Mouse (Mus musculus) granulocyte monocyte progenitor cell, adult 5-6 weeks (primary cell): ENCODE data around the gene Rin3. TPM values are rescaled to one million over a fixed set of nuclear protein-coding genes. Genes with fewer than 3 reads are reported as not detected.

Source experiments
- ATAC-seq: replicated peaks from 2 replicates; pipeline ENCODE4 v1.8.0; 2016; ENCODE audit warnings: mild to moderate bottlenecking, moderate TSS enrichment, inconsistent platforms; ENCODE audit not compliant: poor library complexity, severe bottlenecking
- total RNA-seq, 2 experiments: library from RNA; stranded (forward) in 1 of 2; stranded (reverse) in 1 of 2; fragments of 200-712, 200-1000 nt in 1 of 2; fragments of >200 nt in 1 of 2; fragmentation: Nextera tagmentation in 1 of 2; gene quantifications; 2 replicates each; pipeline ENCODE4 v1.2.3; 2014 to 2017

Rin3 gene
- total RNA-seq, 2 experiments from 2014 or later = 64.3 to 263 TPM

DNA sequence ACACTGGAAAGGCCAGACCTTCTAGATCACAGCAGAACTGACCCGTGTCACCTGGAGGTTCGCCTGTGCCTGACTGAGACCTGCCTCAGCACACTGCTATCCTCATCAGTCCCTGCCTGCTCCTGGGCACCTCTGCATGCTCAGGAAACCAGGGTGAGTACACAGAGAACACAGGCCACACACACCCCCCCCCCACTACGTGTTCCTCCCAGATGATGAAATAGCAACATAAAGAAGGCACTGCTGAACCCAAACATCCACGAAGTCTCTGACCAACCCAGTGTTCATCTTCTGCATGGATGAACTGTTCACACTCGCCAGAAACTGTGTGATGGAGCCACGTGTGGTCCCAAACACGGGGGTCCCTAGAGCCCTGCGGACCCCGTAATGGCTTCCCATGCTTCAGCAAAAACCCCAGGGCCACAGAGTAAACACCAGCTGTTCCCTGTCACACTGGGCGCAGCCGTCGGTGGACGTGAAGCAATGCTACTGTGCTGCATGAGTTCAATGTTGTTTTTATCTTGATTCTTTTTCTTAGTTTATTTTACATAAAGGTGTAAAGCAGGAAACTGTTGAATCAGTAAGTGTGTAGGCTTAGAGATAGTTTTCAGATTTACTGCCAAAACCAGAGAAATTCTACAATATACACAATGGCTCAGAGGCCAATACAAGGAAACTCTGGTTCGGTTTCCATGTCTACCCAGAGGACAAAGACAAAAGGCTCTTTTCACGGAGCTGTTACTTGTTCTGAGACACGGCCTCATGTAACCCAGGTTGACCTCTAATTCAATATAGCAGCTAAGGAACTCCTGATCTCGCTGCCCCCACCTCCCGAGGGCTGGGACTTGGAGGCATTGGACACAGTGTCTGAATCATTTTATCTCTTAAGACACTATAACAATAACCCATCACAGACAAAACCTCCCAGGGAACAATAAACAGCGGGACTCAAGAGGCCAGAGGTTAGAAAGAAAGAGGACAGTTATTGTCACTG lies 113.4 kb downstream of the Rin3 start:
- ATAC-seq = no peak

- ATAC-seq = peak; percentile 49
Measured at GRCm38 (mm10) chr12:102398588-102398987, 115.7 kb downstream of the Rin3 start.

DNA sequence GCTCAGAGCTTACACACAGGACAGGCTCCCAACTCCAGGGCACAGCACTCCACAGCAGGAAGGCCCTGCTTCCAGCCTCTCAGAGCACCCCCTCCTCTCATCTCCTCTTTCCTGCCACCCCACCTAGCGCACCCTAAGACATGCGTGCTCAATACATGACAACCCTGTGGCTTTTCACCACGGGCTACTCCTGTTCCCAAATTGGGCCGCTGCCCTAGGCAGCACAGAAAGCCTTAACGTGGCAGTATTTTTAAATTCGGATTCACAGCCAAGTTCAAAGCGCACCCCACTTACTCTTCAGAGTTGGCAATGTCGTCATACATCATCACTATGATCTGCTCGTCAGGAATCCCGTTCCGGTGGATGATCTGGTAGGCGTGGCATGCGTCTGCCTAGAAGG lies 130.3 kb downstream of the Rin3 start:
- no peak for ATAC-seq

GRCm38 (mm10) chr12:102414686-102415085 lies 131.8 kb downstream of the Rin3 start:
- no peak for ATAC-seq

- ATAC-seq = no peak
Measured at GRCm38 (mm10) chr12:102416391-102416837, 133.6 kb downstream of the Rin3 start.

DNA sequence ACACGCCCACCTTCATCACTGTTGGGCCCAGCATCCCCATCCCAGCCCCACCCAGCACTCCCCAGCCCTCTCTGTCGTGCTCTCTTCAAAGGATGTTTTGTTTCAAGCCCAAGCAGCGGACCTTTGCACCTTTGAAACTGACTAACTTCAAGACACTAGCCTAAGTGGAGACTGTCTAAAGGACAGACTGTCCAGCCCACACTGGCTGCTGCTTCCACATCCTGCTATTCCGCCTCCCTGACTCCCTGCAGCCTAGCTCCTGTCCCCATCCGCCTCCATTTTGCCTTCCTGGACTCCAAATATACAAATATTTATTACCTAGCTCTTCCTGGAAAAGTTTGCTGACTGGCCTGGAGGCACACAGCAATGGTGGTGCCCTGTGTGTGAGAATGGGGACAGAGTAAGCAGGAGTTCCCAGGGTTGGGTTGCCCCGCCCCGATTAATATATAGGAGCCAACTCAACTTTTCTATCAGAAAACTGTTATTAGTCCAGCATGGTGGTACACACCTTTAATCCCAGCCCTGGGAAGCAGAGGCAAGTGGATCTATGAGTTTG lies 134.2 kb downstream of the Rin3 start:
- ATAC-seq = no peak

DNA sequence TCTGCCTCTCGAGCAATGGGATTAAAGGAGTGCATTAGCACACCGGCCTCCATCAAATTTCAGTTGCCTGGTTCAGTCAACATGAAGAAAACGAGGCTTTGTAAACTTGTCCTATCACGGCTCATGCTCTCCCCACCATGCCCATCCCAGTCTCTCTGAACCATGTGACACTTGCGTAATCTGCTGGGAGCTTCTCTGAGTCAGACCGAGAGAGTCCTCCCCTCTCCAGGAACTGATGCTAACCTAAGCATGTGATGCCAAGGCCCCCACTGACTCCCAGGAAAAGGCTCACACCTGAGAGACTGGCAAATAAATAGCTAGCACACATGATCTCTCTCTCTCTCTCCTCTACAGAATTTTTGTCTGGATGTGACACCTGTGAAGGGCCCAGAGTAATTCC lies 134.9 kb downstream of the Rin3 start:
- peak; percentile 80 for ATAC-seq

DNA sequence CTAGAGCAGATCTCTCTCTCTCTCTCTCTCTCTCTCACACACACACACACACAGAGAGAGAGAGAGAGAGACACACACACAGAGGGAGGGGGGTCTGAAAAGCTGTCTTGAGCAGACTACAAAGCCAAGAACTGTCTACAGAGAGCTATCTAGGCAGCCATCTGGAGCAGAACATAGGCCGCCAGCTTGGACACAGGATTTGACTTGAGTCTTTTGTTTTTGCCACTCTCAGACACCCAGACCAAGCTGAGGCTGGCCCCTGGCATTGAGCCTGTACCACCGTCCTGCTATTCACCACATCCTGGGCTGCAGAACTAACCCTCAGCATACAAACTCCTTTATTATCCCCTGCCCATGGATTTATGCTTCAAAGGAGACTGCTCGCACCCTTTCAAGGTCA lies 136.7 kb downstream of the Rin3 start:
- no peak for ATAC-seq

- ATAC-seq = no peak
Measured at GRCm38 (mm10) chr12:102420168-102420890, 137.5 kb downstream of the Rin3 start.

DNA sequence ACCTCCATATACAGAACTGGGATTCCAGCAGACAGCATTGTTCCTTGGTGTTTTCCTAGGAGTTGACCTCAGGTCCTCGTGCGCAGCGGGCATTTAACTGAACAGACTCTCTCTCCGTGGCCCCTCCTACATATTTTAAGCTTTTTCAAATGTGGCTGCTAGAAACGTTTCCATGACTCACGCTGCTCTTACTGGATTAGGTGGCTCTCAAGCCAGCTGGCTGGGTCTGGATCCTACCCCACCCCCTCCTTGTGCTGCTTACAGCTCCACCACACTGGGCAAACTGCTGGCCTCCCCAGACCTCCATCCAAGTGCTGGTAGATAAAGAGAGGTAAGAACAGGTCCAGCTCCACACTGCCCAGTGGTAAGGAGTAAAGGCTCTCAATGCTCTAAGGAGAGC lies 139.2 kb downstream of the Rin3 start:
- ATAC-seq = no peak

- no peak for ATAC-seq
Measured at GRCm38 (mm10) chr12:102422623-102423320, 139.9 kb downstream of the Rin3 start.

DNA sequence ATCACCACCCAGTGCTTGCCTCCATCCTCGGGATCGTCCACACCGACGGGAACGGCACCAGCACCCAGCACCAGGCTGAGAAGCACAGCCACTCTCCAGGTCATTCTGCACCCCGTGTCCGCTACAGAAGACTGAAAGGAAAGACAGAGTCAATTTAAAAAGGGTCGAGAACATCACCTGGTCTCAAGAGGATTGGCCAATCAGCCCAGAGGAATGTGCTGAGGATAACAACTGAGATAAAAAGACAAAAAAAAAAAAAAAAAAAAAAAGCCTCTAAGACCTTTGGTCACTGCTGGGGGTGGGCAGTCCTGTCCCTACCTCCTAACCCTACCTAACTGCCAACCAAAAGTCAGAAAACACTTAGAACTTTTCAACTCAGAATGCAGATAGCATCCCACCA lies 140.8 kb downstream of the Rin3 start:
- no peak for ATAC-seq

GRCm38 (mm10) chr12:102424456-102424855 lies 141.6 kb downstream of the Rin3 start:
- no peak for ATAC-seq

DNA sequence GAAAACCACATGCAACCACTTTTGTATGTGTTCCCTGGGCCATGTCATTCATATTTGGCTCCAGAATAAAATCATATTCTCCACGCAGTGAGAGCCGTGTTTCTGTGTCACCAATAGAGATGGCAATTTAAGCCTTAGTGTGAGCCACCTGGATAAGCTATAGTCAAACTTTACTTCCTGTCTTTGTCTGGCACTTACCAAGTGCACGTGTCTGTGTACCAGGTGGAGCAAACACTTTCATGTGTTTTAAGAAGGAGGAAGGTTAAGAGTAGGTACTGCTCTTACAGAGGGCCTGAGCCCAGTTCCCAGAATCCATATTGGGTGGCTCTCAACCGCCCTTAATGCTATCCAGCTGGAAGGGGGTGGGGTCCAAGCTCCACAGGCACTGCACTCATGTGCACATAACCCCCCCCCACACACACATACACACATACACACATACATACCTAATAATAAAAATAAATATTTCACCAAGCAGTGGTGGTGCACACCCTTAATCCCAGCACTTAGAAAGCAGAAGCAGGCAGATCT lies 142.3 kb downstream of the Rin3 start:
- ATAC-seq = no peak

GRCm38 (mm10) chr12:102426285-102426684 lies 143.4 kb downstream of the Rin3 start:
- ATAC-seq = 0 out of 2 replicates have a peak, but pooled peaks have one; percentile 22

- no peak for ATAC-seq
Measured at GRCm38 (mm10) chr12:102429656-102430055, 146.8 kb downstream of the Rin3 start.

DNA sequence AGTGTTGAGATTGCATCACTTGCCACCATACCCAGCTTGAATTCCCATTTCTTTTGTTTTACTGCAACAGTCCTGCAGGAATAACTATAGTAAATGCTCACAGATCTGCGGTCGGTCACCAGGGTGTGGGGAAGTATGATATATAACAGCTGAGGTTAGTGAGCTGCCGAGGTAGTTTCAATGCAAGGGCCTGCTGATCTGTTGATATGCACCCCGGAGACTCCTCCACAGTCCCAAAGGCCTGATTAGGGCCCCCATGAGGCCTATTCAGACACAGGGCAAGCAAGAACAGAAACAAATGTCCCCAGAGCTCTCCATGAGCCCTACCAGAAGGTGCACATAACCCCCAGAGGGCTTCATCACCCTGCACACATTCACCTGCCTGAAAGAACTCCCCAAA lies 147.4 kb downstream of the Rin3 start:
- ATAC-seq = no peak

DNA sequence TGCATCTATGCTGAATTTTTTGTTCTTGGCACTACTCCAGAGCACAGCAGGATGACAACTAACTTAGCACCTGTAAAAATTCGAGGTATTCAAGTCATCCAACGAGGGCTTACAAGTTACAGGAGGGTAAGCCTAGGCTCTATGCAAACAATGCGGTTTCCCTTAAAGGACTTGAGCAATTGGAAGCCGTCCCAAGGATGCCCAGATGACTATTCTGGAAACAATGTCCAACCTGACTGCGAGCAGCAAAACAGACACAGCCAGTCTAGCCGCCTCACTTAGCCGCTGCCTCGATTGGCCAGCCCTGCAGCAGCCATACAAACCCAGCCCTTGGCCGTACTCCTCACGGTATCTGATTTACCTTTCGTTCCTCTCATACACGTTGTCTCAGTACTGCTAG lies 149.4 kb downstream of the Rin3 start:
- ATAC-seq = no peak

DNA sequence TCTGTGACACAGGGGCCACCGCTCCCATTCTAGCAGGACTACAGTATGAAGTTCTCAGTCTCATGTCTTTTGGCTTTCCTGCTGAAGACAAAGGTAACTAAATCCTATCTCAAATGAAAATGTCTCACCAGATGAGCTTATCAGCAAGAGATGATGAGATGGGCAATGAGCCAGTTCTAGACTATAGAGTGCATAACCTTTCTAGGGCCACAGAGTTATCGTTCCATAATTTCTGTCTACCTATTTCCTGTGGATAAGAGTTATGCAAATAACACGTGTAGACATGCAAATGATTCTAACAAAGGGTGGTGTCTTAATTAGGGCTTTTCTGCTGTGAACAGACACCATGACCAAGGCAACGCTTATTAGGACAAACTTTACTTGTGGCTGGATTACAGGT lies 151.3 kb downstream of the Rin3 start:
- no peak for ATAC-seq

- ATAC-seq = no peak
Measured at GRCm38 (mm10) chr12:102436939-102437526, 154.2 kb downstream of the Rin3 start.
